Mouse (Mus musculus) liver, embryonic 12.5 days (tissue): ENCODE measurements around the gene Xylt1. TPM values are rescaled to one million over a fixed set of nuclear protein-coding genes. Genes with fewer than 3 reads are reported as not detected.

Source experiments
- ATAC-seq: fragments of 200-750 bp; cut with Nextera tagmentation; 2 replicates; pipeline ENCODE4 v1.8.0; 2017; ENCODE audit warnings: moderate number of reproducible peaks, mild to moderate bottlenecking, moderate library complexity
- H3K27ac ChIP-seq: fragments of 300-500 bp; sonication (generic); 2 replicates; pipeline ENCODE4 v1.5.1; 2016; ENCODE audit warnings: mild to moderate bottlenecking
- H3K27me3 ChIP-seq: fragments of 300-500 bp; sonication (generic); replicated peaks from 2 replicates; pipeline ENCODE4 v1.6.1; 2016; ENCODE audit warnings: mild to moderate bottlenecking, moderate library complexity
- H3K36me3 ChIP-seq: fragments of 300-500 bp; sonication (generic); 2 replicates; pipeline ENCODE4 v1.6.1; 2016; ENCODE audit warnings: mild to moderate bottlenecking, moderate library complexity
- H3K4me1 ChIP-seq: fragments of 300-500 bp; sonication (generic); 2 replicates; pipeline ENCODE4 v1.6.1; 2016
- H3K4me2 ChIP-seq: fragments of 300-500 bp; sonication (generic); 2 replicates; pipeline ENCODE4 v1.6.1; 2016; ENCODE audit warnings: mild to moderate bottlenecking, moderate library complexity
- H3K4me3 ChIP-seq: fragments of 300-500 bp; sonication (generic); 2 replicates; pipeline ENCODE4 v1.5.1; 2016; ENCODE audit warnings: mild to moderate bottlenecking, moderate library complexity
- H3K9ac ChIP-seq: fragments of 300-500 bp; sonication (generic); 2 replicates; pipeline ENCODE4 v1.6.1; 2016; ENCODE audit warnings: mild to moderate bottlenecking, moderate library complexity
- H3K9me3 ChIP-seq: fragments of 300-500 bp; sonication (generic); replicated peaks from 2 replicates; pipeline ENCODE4 v1.6.1; 2016; ENCODE audit warnings: mild to moderate bottlenecking, moderate library complexity
- WGBS: fragments of 180-500 bp; shearing (Covaris S2); methylation state at CpG from one replicate; pipeline ENCODE4 v1.1.7; 2016; ENCODE audit not compliant: insufficient replicate concordance; 5-methylcytosine and 5-hydroxymethylcytosine counted together
- polyA plus RNA-seq: library from polyadenylated mRNA; unstranded; fragments of >200 nt; fragmentation: Nextera tagmentation; extraction: Ambion mirVana; gene quantifications from 2 replicates; pipeline ENCODE4 v1.2.1, GENCODE M21; 2016

Gene Xylt1
- polyA plus RNA-seq, 1 experiment from 2014 or later = 0.58 TPM

DNA sequence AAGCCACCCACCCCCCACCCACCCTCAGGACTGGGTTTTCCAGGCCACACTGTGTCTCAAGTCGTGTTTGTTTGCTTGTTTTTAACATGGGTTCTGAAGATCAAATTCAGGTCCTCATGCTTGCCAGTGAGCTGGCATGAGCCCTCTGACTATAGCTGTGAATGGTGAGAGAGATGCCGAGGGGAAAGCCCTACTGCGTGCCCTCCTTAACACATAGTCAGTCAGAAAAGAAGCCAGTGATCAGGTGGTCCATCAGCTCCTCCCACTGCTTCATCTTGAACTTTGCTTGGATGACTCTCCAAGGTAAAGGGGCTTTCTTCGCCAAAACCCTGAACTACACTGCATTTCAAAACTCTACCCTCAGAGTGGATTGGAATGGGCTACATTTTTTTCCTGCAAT lies 183.8 kb downstream of the Xylt1 start:
- Histone ChIP-seq H3K27me3 (no peaks in the 10 kb centered on the region), H3K9me3 (no peaks in the 10 kb centered on the region), H3K4me2 (no peak overlapping the region), H3K9ac (no peak overlapping the region), H3K27ac (no peak overlapping the region), H3K4me1 (no peaks in the 10 kb centered on the region), H3K4me3 (no peak overlapping the region), H3K36me3 (no peaks in the 10 kb centered on the region)
- WGBS = 67% methylated on average over 4 of the region's 4 CpGs
- ATAC-seq = no peak

DNA sequence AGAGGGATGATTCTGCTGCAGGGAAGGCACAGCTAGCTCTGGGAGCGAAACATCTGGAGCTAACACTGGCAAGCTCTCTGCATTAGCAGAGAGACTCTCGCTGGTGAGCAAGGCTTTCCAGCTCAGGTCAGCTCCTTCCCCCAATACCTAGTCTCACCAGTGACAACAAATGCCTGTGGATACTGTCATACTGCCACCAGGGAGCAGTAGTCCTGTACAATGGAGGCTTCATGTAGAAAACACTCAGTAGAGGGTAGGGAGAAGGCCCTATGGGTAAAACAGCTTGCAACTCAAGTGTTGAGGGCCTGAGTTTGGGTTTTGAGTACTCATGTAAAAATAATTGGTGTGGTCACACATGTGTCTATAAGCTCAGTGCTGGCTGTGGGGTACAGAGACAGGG lies 185.3 kb downstream of the Xylt1 start:
- H3K4me1 ChIP-seq = no peaks in the 10 kb centered on the region
- H3K4me2 ChIP-seq = no peak overlapping the region
- H3K36me3 ChIP-seq = no peaks in the 10 kb centered on the region
- no peak overlapping the region for H3K4me3 ChIP-seq
- H3K9ac ChIP-seq = no peak overlapping the region
- H3K9me3 ChIP-seq = no peaks in the 10 kb centered on the region
- WGBS = 55% methylated on average over 2 of the region's 2 CpGs
- no peak for ATAC-seq
- no peaks in the 10 kb centered on the region for H3K27me3 ChIP-seq
- no peak overlapping the region for H3K27ac ChIP-seq

GRCm38 (mm10) chr7:117566833-117567232 lies 186.1 kb downstream of the Xylt1 start:
- Histone ChIP-seq H3K4me3 (no peak overlapping the region), H3K27me3 (no peaks in the 10 kb centered on the region), H3K4me2 (no peak overlapping the region), H3K9me3 (no peaks in the 10 kb centered on the region), H3K36me3 (no peaks in the 10 kb centered on the region), H3K4me1 (no peaks in the 10 kb centered on the region), H3K27ac (no peak overlapping the region), H3K9ac (no peak overlapping the region)
- WGBS = 60% methylated on average over 1 of the region's 1 CpGs
- no peak for ATAC-seq

- Histone ChIP-seq H3K4me1 (no peaks in the 10 kb centered on the region), H3K27ac (no peak overlapping the region), H3K4me3 (no peak overlapping the region), H3K4me2 (no peak overlapping the region), H3K9ac (no peak overlapping the region), H3K27me3 (no peaks in the 10 kb centered on the region), H3K36me3 (no peaks in the 10 kb centered on the region), H3K9me3 (no peaks in the 10 kb centered on the region)
- WGBS = 63% methylated on average over 5 of the region's 5 CpGs
- ATAC-seq = no peak
Measured at GRCm38 (mm10) chr7:117567252-117567651, 186.5 kb downstream of the Xylt1 start.

GRCm38 (mm10) chr7:117567653-117568340 lies 187.0 kb downstream of the Xylt1 start:
- Histone ChIP-seq H3K27me3 (no peaks in the 10 kb centered on the region), H3K9ac (no peak overlapping the region), H3K4me1 (no peaks in the 10 kb centered on the region), H3K27ac (no peak overlapping the region), H3K36me3 (no peaks in the 10 kb centered on the region), H3K9me3 (no peaks in the 10 kb centered on the region), H3K4me2 (no peak overlapping the region), H3K4me3 (no peak overlapping the region)
- ATAC-seq = no peak
- 65% methylated on average over 11 of the region's 11 CpGs for WGBS

DNA sequence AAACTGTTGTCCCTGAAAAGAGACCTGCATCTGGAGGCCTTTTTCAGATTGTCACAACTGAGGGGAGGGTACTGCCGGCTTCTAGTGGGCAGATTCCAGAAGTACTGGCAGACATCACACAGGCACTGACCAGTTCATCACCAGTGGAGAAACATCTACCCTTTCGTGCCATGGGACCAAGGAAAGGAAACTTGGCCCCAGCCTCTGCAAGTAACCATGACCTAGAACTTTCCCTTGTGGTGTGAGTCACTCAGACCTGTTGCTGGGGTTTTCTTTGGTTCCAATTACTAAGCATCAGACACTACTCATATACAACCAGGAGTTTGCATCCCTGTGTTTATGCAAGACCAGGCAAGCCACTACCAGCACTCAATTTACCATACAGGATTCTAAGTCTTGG lies 190.4 kb downstream of the Xylt1 start:
- no peak overlapping the region for H3K4me3 ChIP-seq
- no peak overlapping the region for H3K27ac ChIP-seq
- no peak for ATAC-seq
- H3K36me3 ChIP-seq = no peaks in the 10 kb centered on the region
- no peak overlapping the region for H3K9ac ChIP-seq
- no peak overlapping the region for H3K4me2 ChIP-seq
- no peaks in the 10 kb centered on the region for H3K4me1 ChIP-seq
- WGBS = 71% methylated on average over 2 of the region's 2 CpGs
- no peaks in the 10 kb centered on the region for H3K9me3 ChIP-seq
- H3K27me3 ChIP-seq = no peaks in the 10 kb centered on the region

DNA sequence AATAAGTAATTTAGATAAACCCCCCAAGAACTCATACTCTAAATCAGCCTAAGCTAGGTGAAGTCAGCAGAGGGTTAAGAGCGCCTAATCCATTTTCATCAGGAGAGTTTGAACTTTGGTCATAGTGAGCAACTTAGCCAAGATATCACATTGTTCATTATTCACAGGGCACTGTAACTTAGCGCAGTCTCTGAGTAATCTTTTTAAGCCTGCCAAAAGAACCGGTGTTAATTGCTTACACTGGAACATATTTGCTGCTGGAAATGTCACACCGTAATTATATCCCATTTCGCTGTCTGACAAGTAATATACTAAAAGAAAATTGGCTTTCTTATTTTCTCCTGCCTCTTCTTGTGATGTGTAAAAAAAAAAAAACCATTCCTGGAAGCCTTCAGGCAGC lies 190.9 kb downstream of the Xylt1 start:
- ATAC-seq = no peak
- Histone ChIP-seq H3K27me3 (no peaks in the 10 kb centered on the region), H3K4me2 (no peak overlapping the region), H3K27ac (no peak overlapping the region), H3K9ac (no peak overlapping the region), H3K4me1 (no peaks in the 10 kb centered on the region), H3K9me3 (no peaks in the 10 kb centered on the region), H3K4me3 (no peak overlapping the region), H3K36me3 (no peaks in the 10 kb centered on the region)
- 68% methylated on average over 5 of the region's 5 CpGs for WGBS

- no peak overlapping the region for H3K4me2 ChIP-seq
- H3K27me3 ChIP-seq = no peaks in the 10 kb centered on the region
- H3K4me3 ChIP-seq = no peak overlapping the region
- no peaks in the 10 kb centered on the region for H3K36me3 ChIP-seq
- H3K9me3 ChIP-seq = no peaks in the 10 kb centered on the region
- WGBS = 64% methylated on average over 6 of the region's 6 CpGs
- no peak for ATAC-seq
- H3K27ac ChIP-seq = no peak overlapping the region
- no peaks in the 10 kb centered on the region for H3K4me1 ChIP-seq
- H3K9ac ChIP-seq = no peak overlapping the region
Measured at GRCm38 (mm10) chr7:117573170-117573569, 192.4 kb downstream of the Xylt1 start.

- Histone ChIP-seq H3K4me3 (no peak overlapping the region), H3K36me3 (no peaks in the 10 kb centered on the region), H3K4me2 (no peak overlapping the region), H3K4me1 (no peaks in the 10 kb centered on the region), H3K27ac (no peak overlapping the region), H3K9ac (no peak overlapping the region), H3K9me3 (no peaks in the 10 kb centered on the region), H3K27me3 (no peaks in the 10 kb centered on the region)
- WGBS = 36% methylated on average over 4 of the region's 4 CpGs
- ATAC-seq = no peak
Measured at GRCm38 (mm10) chr7:117575417-117575816, 194.6 kb downstream of the Xylt1 start.

- 74% methylated on average over 6 of the region's 6 CpGs for whole genome bisulfite sequencing
- Histone ChIP-seq H3K27ac (no peak overlapping the region), H3K27me3 (no peaks in the 10 kb centered on the region), H3K36me3 (no peaks in the 10 kb centered on the region), H3K9me3 (no peaks in the 10 kb centered on the region), H3K4me2 (no peak overlapping the region), H3K9ac (no peak overlapping the region), H3K4me3 (no peak overlapping the region), H3K4me1 (no peaks in the 10 kb centered on the region)
- ATAC-seq = no peak
Measured at GRCm38 (mm10) chr7:117577035-117577434, 196.3 kb downstream of the Xylt1 start.

- WGBS = 57% methylated on average over 5 of the region's 5 CpGs
- Histone ChIP-seq H3K4me3 (no peak overlapping the region), H3K36me3 (no peaks in the 10 kb centered on the region), H3K9me3 (no peaks in the 10 kb centered on the region), H3K27ac (no peak overlapping the region), H3K4me1 (no peaks in the 10 kb centered on the region), H3K4me2 (no peak overlapping the region), H3K9ac (no peak overlapping the region), H3K27me3 (no peaks in the 10 kb centered on the region)
- ATAC-seq = no peak
Measured at GRCm38 (mm10) chr7:117585164-117585563, 204.4 kb downstream of the Xylt1 start.

DNA sequence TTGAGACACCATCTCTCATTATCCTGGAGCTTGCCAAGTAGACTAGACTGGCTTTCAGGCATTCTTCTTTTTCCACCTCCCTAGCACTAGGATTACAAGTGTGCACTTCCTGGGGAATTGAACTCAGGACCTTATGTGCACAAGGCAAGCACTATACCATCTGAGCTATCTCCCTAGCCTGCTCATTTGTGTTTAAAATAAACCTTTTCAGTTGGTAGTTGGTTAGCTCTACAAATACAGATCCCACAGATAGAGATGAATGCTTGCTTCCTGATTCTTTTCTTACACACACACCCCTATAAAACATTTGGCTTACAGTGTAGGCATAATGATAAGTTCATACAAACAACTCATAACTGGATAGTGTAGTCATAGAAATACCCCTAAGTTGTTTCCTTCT lies 206.0 kb downstream of the Xylt1 start:
- Histone ChIP-seq H3K4me3 (no peak overlapping the region), H3K9me3 (no peaks in the 10 kb centered on the region), H3K9ac (no peak overlapping the region), H3K27ac (no peak overlapping the region), H3K4me2 (no peak overlapping the region), H3K27me3 (no peaks in the 10 kb centered on the region), H3K36me3 (no peaks in the 10 kb centered on the region), H3K4me1 (no peaks in the 10 kb centered on the region)
- ATAC-seq = no peak

DNA sequence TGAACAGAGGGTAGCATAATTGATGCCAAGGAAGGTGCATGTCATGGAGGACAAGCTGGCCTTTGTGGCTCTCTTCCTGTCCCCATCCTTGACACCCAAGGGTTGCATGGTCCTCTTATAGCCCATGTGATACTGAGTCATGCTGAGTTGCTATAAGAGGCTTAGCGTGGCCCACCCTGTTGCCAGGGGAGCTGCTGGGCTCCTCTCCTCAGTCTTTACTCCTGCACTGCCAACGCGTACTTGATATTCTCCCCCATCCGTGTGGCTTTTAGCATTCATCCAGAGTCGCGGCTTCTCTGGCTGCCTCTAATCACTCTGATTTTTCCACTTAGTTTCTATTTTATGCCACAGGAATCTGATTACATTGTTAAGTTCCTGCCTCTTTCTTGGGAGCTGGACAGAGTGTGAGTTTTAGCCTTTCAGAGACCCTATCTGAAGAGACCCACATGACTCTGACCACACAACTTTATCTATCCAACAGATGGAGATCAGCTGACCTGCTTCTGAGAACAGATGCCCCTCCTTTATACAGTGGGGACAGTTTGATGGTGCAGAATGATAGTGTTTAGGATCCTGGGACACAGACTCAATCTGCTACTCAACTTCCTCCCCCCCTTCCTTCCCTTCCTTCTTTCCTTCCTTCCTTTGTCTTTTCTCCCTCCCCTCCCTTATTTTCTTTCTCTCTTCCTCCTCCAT lies 206.6 kb downstream of the Xylt1 start:
- WGBS = 59% methylated on average over 6 of the region's 6 CpGs
- Histone ChIP-seq H3K4me2 (no peak overlapping the region), H3K36me3 (no peaks in the 10 kb centered on the region), H3K4me3 (no peak overlapping the region), H3K27ac (no peak overlapping the region), H3K9ac (no peak overlapping the region), H3K9me3 (no peaks in the 10 kb centered on the region), H3K27me3 (no peaks in the 10 kb centered on the region), H3K4me1 (no peaks in the 10 kb centered on the region)
- ATAC-seq = no peak
